In genomic region chr6:40617965-40618364, GRCm38 (mm10) we compare ENCODE assay signal across 8 mouse cellular contexts. TPM values are rescaled to one million over a fixed set of nuclear protein-coding genes. Genes with fewer than 3 reads are reported as not detected.
DNase-seq lines count a peak whose midpoint lies in the region; ATAC-seq and TF ChIP-seq lines count a peak whose summit lies in the region.

No protein-coding gene starts in this region.

- H3K4me1 ChIP-seq in kidney, embryonic 15.5 days, result no peaks in the 10 kb centered on the region
- peaks cover 3% of the 10 kb centered on the region; the same call in 1 of the 2 replicates for H3K4me1 ChIP-seq in bone marrow macrophage, adult 2 months (ENCODE audit: control insufficient read depth, insufficient read depth, low read length)
- no peaks in the 10 kb centered on the region for H3K4me1 ChIP-seq in forebrain, embryonic 11.5 days (replicated peaks; ENCODE audit: control insufficient read depth, insufficient read depth, low read length)
- no peaks in the 10 kb centered on the region for H3K4me1 ChIP-seq in neural tube, embryonic 13.5 days (replicated peaks)

- no peak; the same call in 1 of the 2 replicates for ATAC-seq in kidney, embryonic 15.5 days (replicated peaks; ENCODE audit: low FRiP score)
- peak; percentile 79 for ATAC-seq in forebrain, embryonic 11.5 days (replicated peaks; ENCODE audit: low FRiP score)
- 0 out of 2 replicates have a peak, but pooled peaks have one; percentile 47 for ATAC-seq in neural tube, embryonic 13.5 days (ENCODE audit: low read depth)

- DNase-seq in kidney, adult 18-20 months, result peak; percentile 67
- peak; percentile 76 for DNase-seq in forebrain, embryonic 11.5 days (ENCODE audit: low spot score)
- peak; percentile 50 for DNase-seq in induced T-regulatory cell, adult 2 months (ENCODE audit: low read depth)
- peak; percentile 46 to 75 for DNase-seq in left cerebral cortex, postnatal 25 days (ENCODE audit: low spot score in 2 of 2)
- peak; percentile 25 for DNase-seq in thymus, postnatal 25 days

- no peak overlapping the region for H3K27ac ChIP-seq in kidney, embryonic 15.5 days
- H3K27ac ChIP-seq in bone marrow macrophage, adult 2 months (ENCODE audit: insufficient read depth, low read depth, low read length), result no peak overlapping the region
- H3K27ac ChIP-seq in forebrain, embryonic 11.5 days (ENCODE audit: low read depth, low read length), result no peak overlapping the region
- H3K27ac ChIP-seq in neural tube, embryonic 13.5 days (replicated peaks), result no peak overlapping the region

- no peaks in the 10 kb centered on the region for H3K9me3 ChIP-seq in kidney, embryonic 15.5 days (replicated peaks)
- no peaks in the 10 kb centered on the region for H3K9me3 ChIP-seq in forebrain, embryonic 11.5 days (ENCODE audit: control insufficient read depth, low read length)
- H3K9me3 ChIP-seq in neural tube, embryonic 13.5 days, result no peaks in the 10 kb centered on the region

- H3K36me3 ChIP-seq in kidney, embryonic 15.5 days, result no peaks in the 10 kb centered on the region
- no peaks in the 10 kb centered on the region for H3K36me3 ChIP-seq in forebrain, embryonic 11.5 days (ENCODE audit: control insufficient read depth, insufficient read depth, low read length)
- H3K36me3 ChIP-seq in neural tube, embryonic 13.5 days, result no peaks in the 10 kb centered on the region

- 18% methylated on average over 2 of the region's 2 CpGs for WGBS in kidney, embryonic 15.5 days
- 24% methylated on average over 2 of the region's 2 CpGs for WGBS in forebrain, embryonic 11.5 days
- WGBS in neural tube, embryonic 13.5 days, result 24% methylated on average over 2 of the region's 2 CpGs

- no peak overlapping the region for H3K4me3 ChIP-seq in kidney, embryonic 15.5 days (replicated peaks)
- no peak overlapping the region for H3K4me3 ChIP-seq in bone marrow macrophage, adult 2 months (ENCODE audit: insufficient read depth, low read length)
- no peak overlapping the region for H3K4me3 ChIP-seq in forebrain, embryonic 11.5 days (ENCODE audit: low read depth, low read length)
- no peak overlapping the region for H3K4me3 ChIP-seq in neural tube, embryonic 13.5 days

- no peak for TF ChIP-seq POLR2A in bone marrow macrophage, adult 2 months (IDR thresholded peaks at IDR 0.05; ENCODE audit: borderline replicate concordance, low read depth, low read length)

- TF ChIP-seq CTCF in bone marrow macrophage, adult 2 months (IDR thresholded peaks at IDR 0.05; ENCODE audit: low read depth, low read length), result peak; percentile 74

- H3K4me2 ChIP-seq in kidney, embryonic 15.5 days, result no peak overlapping the region
- H3K4me2 ChIP-seq in forebrain, embryonic 11.5 days (ENCODE audit: low read depth, low read length, severe bottlenecking), result no peak overlapping the region
- H3K4me2 ChIP-seq in neural tube, embryonic 13.5 days, result no peak overlapping the region

- no peak overlapping the region for H3K9ac ChIP-seq in kidney, embryonic 15.5 days
- no peak overlapping the region for H3K9ac ChIP-seq in forebrain, embryonic 11.5 days (ENCODE audit: low read length)
- H3K9ac ChIP-seq in neural tube, embryonic 13.5 days, result no peak overlapping the region

- intact Hi-C loops in left cerebral cortex, postnatal 25 days (cut with DNase I), result loop anchor here (1.0 kb wide), 1 partner anchor 71 kb away; no protein-coding TSS in a partner anchor

- H3K27me3 ChIP-seq in kidney, embryonic 15.5 days, result no peaks in the 10 kb centered on the region
- no peaks in the 10 kb centered on the region for H3K27me3 ChIP-seq in forebrain, embryonic 11.5 days (ENCODE audit: control insufficient read depth, insufficient read depth, low read length)
- no peaks in the 10 kb centered on the region for H3K27me3 ChIP-seq in neural tube, embryonic 13.5 days

RNA-seq across cellular contexts. Expression of gene Tas2r138, which starts 4.9 kb away (rescaled TPM):
- polyA plus RNA-seq in kidney, embryonic 15.5 days (2015; fragmentation: Nextera tagmentation; extraction: Ambion mirVana), result not detected in 2 replicates
- not detected in 2 replicates for polyA plus RNA-seq in bone marrow macrophage, adult 2 months (2012; ENCODE audit: insufficient read depth, insufficient read length, missing spikeins)
- not detected in 2 replicates for polyA plus RNA-seq in forebrain, embryonic 11.5 days (2014; fragmentation: Nextera tagmentation; extraction: Ambion mirVana)
- total RNA-seq in left cerebral cortex, postnatal 25 days (2021), result not detected
- polyA plus RNA-seq in neural tube, embryonic 13.5 days (2015; fragmentation: Nextera tagmentation; extraction: Ambion mirVana), result not detected in 2 replicates

RNA-seq across cellular contexts. Expression of gene Mgam, which starts 10.7 kb away (rescaled TPM):
- 0.71 and 1.7 TPM in 2 replicates for polyA plus RNA-seq in kidney, embryonic 15.5 days (2015; fragmentation: Nextera tagmentation; extraction: Ambion mirVana)
- 0.16 and 0.24 TPM in 2 replicates for polyA plus RNA-seq in bone marrow macrophage, adult 2 months (2012; ENCODE audit: insufficient read depth, insufficient read length, missing spikeins)
- polyA plus RNA-seq in forebrain, embryonic 11.5 days (2014; fragmentation: Nextera tagmentation; extraction: Ambion mirVana), result 0.08 TPM in 1 of 2 replicates, not detected in the other
- total RNA-seq in left cerebral cortex, postnatal 25 days (2021), result not detected
- 0.21 and 0.22 TPM in 2 replicates for polyA plus RNA-seq in neural tube, embryonic 13.5 days (2015; fragmentation: Nextera tagmentation; extraction: Ambion mirVana)

RNA-seq across cellular contexts. Expression of gene Clec5a, which starts 32.3 kb away (rescaled TPM):
- 0.84 and 1.1 TPM in 2 replicates for polyA plus RNA-seq in kidney, embryonic 15.5 days (2015; fragmentation: Nextera tagmentation; extraction: Ambion mirVana)
- polyA plus RNA-seq in bone marrow macrophage, adult 2 months (2012; ENCODE audit: insufficient read depth, insufficient read length, missing spikeins), result 49.9 and 57.2 TPM in 2 replicates
- polyA plus RNA-seq in forebrain, embryonic 11.5 days (2014; fragmentation: Nextera tagmentation; extraction: Ambion mirVana), result 0.72 and 0.77 TPM in 2 replicates
- total RNA-seq in left cerebral cortex, postnatal 25 days (2021), result under 1 TPM; 0.76 to 0.89 TPM
- 0.63 and 1.1 TPM in 2 replicates for polyA plus RNA-seq in neural tube, embryonic 13.5 days (2015; fragmentation: Nextera tagmentation; extraction: Ambion mirVana)

RNA-seq across cellular contexts. Expression of gene Olfr460, which starts 48.7 kb away (rescaled TPM):
- polyA plus RNA-seq in kidney, embryonic 15.5 days (2015; fragmentation: Nextera tagmentation; extraction: Ambion mirVana), result not detected in 2 replicates
- polyA plus RNA-seq in bone marrow macrophage, adult 2 months (2012; ENCODE audit: insufficient read depth, insufficient read length, missing spikeins), result not detected in 2 replicates
- polyA plus RNA-seq in forebrain, embryonic 11.5 days (2014; fragmentation: Nextera tagmentation; extraction: Ambion mirVana), result not detected in 2 replicates
- not detected for total RNA-seq in left cerebral cortex, postnatal 25 days (2021)
- polyA plus RNA-seq in neural tube, embryonic 13.5 days (2015; fragmentation: Nextera tagmentation; extraction: Ambion mirVana), result not detected in 2 replicates

Comparison
In these comparisons a context has a peak if more than half of its experiments do, and no peak if none do; other contexts are left out.
1. DNase-seq: peak in every context shown above with its lines; median percentile 76 in forebrain, embryonic 11.5 days; 67 in kidney, adult 18-20 months; 60 in left cerebral cortex, postnatal 25 days; 50 in induced T-regulatory cell, adult 2 months; 25 in thymus, postnatal 25 days.
2. RNA of gene Clec5a, which starts 32.3 kb away (polyA plus RNA-seq): 49.9 to 57.2 TPM in bone marrow macrophage, adult 2 months; 0.63 to 1.1 TPM in neural tube, embryonic 13.5 days, 0.84 to 1.1 TPM in kidney, embryonic 15.5 days and 0.72 to 0.77 TPM in forebrain, embryonic 11.5 days; every median in the first group is over 10 times any median in the second.